Mouse (Mus musculus): ENCODE results near the gene Hcar1. TPM values are rescaled to one million over a fixed set of nuclear protein-coding genes. Genes with fewer than 3 reads are reported as not detected.
A peak's percentile ranks its signal among the peaks of the same experiment; 100 is the strongest.

The Hcar1 gene
- polyA plus RNA-seq, 1 experiment from 2014 or later = 1.4 TPM

GRCm38 (mm10) chr5:123854511-123854910 lies 25.3 kb downstream of the Hcar1 start:
- 83% methylated on average over 9 of the region's 9 CpGs for WGBS
- Histone ChIP-seq H3K27me3 (ENCODE audit: control insufficient read depth, insufficient read depth, low read length) (no peaks in the 10 kb centered on the region), H3K4me1 (ENCODE audit: control insufficient read depth, insufficient read depth, low read length) (0 out of 2 replicates have a peak, but pooled peaks cover 10% of the 10 kb centered on the region), H3K9me3 (ENCODE audit: control insufficient read depth, low read length) (no peaks in the 10 kb centered on the region), H3K36me3 (ENCODE audit: control insufficient read depth, insufficient read depth, low read length) (no peaks in the 10 kb centered on the region), H3K4me2 (replicated peaks; ENCODE audit: low read depth, low read length) (no peak overlapping the region), H3K4me3 (ENCODE audit: low read length) (no peak overlapping the region), H3K9ac (ENCODE audit: low read depth, low read length) (no peak overlapping the region), H3K27ac (ENCODE audit: low read depth, low read length) (no peak overlapping the region)
- no peak for ATAC-seq (ENCODE audit: low FRiP score, low TSS enrichment)

- no peak for ATAC-seq (ENCODE audit: low FRiP score, low TSS enrichment)
- 81% methylated on average over 11 of the region's 11 CpGs for WGBS
- no peaks in the 10 kb centered on the region for H3K27me3 ChIP-seq (ENCODE audit: control insufficient read depth, insufficient read depth, low read length)
These were observed 25.8 kb downstream of the Hcar1 start for GRCm38 (mm10) chr5:123853877-123854504.

GRCm38 (mm10) chr5:123851398-123851797 lies 28.4 kb downstream of the Hcar1 start:
- H3K4me1 ChIP-seq (ENCODE audit: control insufficient read depth, insufficient read depth, low read length) = 0 out of 2 replicates have a peak, but pooled peaks cover 5% of the 10 kb centered on the region
- no peak overlapping the region for H3K4me3 ChIP-seq (ENCODE audit: low read length)
- no peaks in the 10 kb centered on the region for H3K36me3 ChIP-seq (ENCODE audit: control insufficient read depth, insufficient read depth, low read length)
- H3K4me2 ChIP-seq (replicated peaks; ENCODE audit: low read depth, low read length) = no peak overlapping the region
- H3K9ac ChIP-seq (ENCODE audit: low read depth, low read length) = no peak overlapping the region
- no peaks in the 10 kb centered on the region for H3K9me3 ChIP-seq (ENCODE audit: control insufficient read depth, low read length)
- H3K27ac ChIP-seq (ENCODE audit: low read depth, low read length) = no peak overlapping the region
- no peaks in the 10 kb centered on the region for H3K27me3 ChIP-seq (ENCODE audit: control insufficient read depth, insufficient read depth, low read length)
- WGBS = 9% methylated on average over 2 of the region's 2 CpGs
- peak; percentile 64; the same call in 1 of the 2 replicates for ATAC-seq (ENCODE audit: low FRiP score, low TSS enrichment)

More at GRCm38 (mm10) chr5:123853877-123854504, 25.8 kb downstream of the Hcar1 start:
- Histone ChIP-seq H3K4me1 (ENCODE audit: control insufficient read depth, insufficient read depth, low read length) (0 out of 2 replicates have a peak, but pooled peaks cover 7% of the 10 kb centered on the region), H3K36me3 (ENCODE audit: control insufficient read depth, insufficient read depth, low read length) (no peaks in the 10 kb centered on the region), H3K27ac (ENCODE audit: low read depth, low read length) (no peak overlapping the region), H3K4me3 (ENCODE audit: low read length) (no peak overlapping the region), H3K9ac (ENCODE audit: low read depth, low read length) (no peak overlapping the region), H3K4me2 (replicated peaks; ENCODE audit: low read depth, low read length) (no peak overlapping the region), H3K9me3 (ENCODE audit: control insufficient read depth, low read length) (no peaks in the 10 kb centered on the region)

- H3K4me3 ChIP-seq (ENCODE audit: low read length) = no peak overlapping the region
- H3K27ac ChIP-seq (ENCODE audit: low read depth, low read length) = no peak overlapping the region
- no peak overlapping the region for H3K4me2 ChIP-seq (replicated peaks; ENCODE audit: low read depth, low read length)
These were observed 35.5 kb downstream of the Hcar1 start for GRCm38 (mm10) chr5:123844316-123844715.

GRCm38 (mm10) chr5:123843816-123844215 lies 36.0 kb downstream of the Hcar1 start:
- Histone ChIP-seq H3K4me3 (ENCODE audit: low read length) (no peak overlapping the region), H3K4me1 (ENCODE audit: control insufficient read depth, insufficient read depth, low read length) (no peaks in the 10 kb centered on the region), H3K9ac (ENCODE audit: low read depth, low read length) (no peak overlapping the region), H3K4me2 (replicated peaks; ENCODE audit: low read depth, low read length) (no peak overlapping the region), H3K27ac (ENCODE audit: low read depth, low read length) (no peak overlapping the region), H3K27me3 (ENCODE audit: control insufficient read depth, insufficient read depth, low read length) (no peaks in the 10 kb centered on the region), H3K36me3 (ENCODE audit: control insufficient read depth, insufficient read depth, low read length) (no peaks in the 10 kb centered on the region), H3K9me3 (ENCODE audit: control insufficient read depth, low read length) (no peaks in the 10 kb centered on the region)
- ATAC-seq (ENCODE audit: low FRiP score, low TSS enrichment) = no peak
- WGBS = 46% methylated on average over 4 of the region's 4 CpGs

More at GRCm38 (mm10) chr5:123844316-123844715, 35.5 kb downstream of the Hcar1 start:
- no peak for ATAC-seq (ENCODE audit: low FRiP score, low TSS enrichment)
- H3K4me1 ChIP-seq (ENCODE audit: control insufficient read depth, insufficient read depth, low read length) = no peaks in the 10 kb centered on the region
- no peak overlapping the region for H3K9ac ChIP-seq (ENCODE audit: low read depth, low read length)
- no peaks in the 10 kb centered on the region for H3K36me3 ChIP-seq (ENCODE audit: control insufficient read depth, insufficient read depth, low read length)
- H3K9me3 ChIP-seq (ENCODE audit: control insufficient read depth, low read length) = no peaks in the 10 kb centered on the region
- 56% methylated on average over 14 of the region's 14 CpGs for WGBS
- H3K27me3 ChIP-seq (ENCODE audit: control insufficient read depth, insufficient read depth, low read length) = no peaks in the 10 kb centered on the region

- Histone ChIP-seq H3K36me3 (ENCODE audit: control insufficient read depth, insufficient read depth, low read length) (no peaks in the 10 kb centered on the region), H3K27ac (ENCODE audit: low read depth, low read length) (no peak overlapping the region), H3K9me3 (ENCODE audit: control insufficient read depth, low read length) (no peaks in the 10 kb centered on the region), H3K9ac (ENCODE audit: low read depth, low read length) (no peak overlapping the region), H3K27me3 (ENCODE audit: control insufficient read depth, insufficient read depth, low read length) (no peaks in the 10 kb centered on the region), H3K4me1 (ENCODE audit: control insufficient read depth, insufficient read depth, low read length) (no peaks in the 10 kb centered on the region), H3K4me3 (ENCODE audit: low read length) (no peak overlapping the region), H3K4me2 (replicated peaks; ENCODE audit: low read depth, low read length) (no peak overlapping the region)
- 74% methylated on average over 3 of the region's 3 CpGs for WGBS
- ATAC-seq (ENCODE audit: low FRiP score, low TSS enrichment) = no peak
These were observed 36.9 kb downstream of the Hcar1 start for GRCm38 (mm10) chr5:123842935-123843282.

- Histone ChIP-seq H3K27ac (ENCODE audit: low read depth, low read length) (no peak overlapping the region), H3K36me3 (ENCODE audit: control insufficient read depth, insufficient read depth, low read length) (no peaks in the 10 kb centered on the region), H3K27me3 (ENCODE audit: control insufficient read depth, insufficient read depth, low read length) (no peaks in the 10 kb centered on the region), H3K4me3 (ENCODE audit: low read length) (no peak overlapping the region), H3K4me2 (replicated peaks; ENCODE audit: low read depth, low read length) (no peak overlapping the region), H3K4me1 (ENCODE audit: control insufficient read depth, insufficient read depth, low read length) (no peaks in the 10 kb centered on the region), H3K9ac (ENCODE audit: low read depth, low read length) (no peak overlapping the region), H3K9me3 (ENCODE audit: control insufficient read depth, low read length) (no peaks in the 10 kb centered on the region)
- ATAC-seq (ENCODE audit: low FRiP score, low TSS enrichment) = no peak
- WGBS = 51% methylated on average over 11 of the region's 11 CpGs
These were observed 37.4 kb downstream of the Hcar1 start for GRCm38 (mm10) chr5:123842221-123842934.

- Histone ChIP-seq H3K9ac (ENCODE audit: low read depth, low read length) (no peak overlapping the region), H3K4me1 (ENCODE audit: control insufficient read depth, insufficient read depth, low read length) (no peaks in the 10 kb centered on the region), H3K4me2 (replicated peaks; ENCODE audit: low read depth, low read length) (no peak overlapping the region), H3K27me3 (ENCODE audit: control insufficient read depth, insufficient read depth, low read length) (no peaks in the 10 kb centered on the region), H3K27ac (ENCODE audit: low read depth, low read length) (no peak overlapping the region), H3K36me3 (ENCODE audit: control insufficient read depth, insufficient read depth, low read length) (no peaks in the 10 kb centered on the region), H3K9me3 (ENCODE audit: control insufficient read depth, low read length) (no peaks in the 10 kb centered on the region), H3K4me3 (ENCODE audit: low read length) (no peak overlapping the region)
- ATAC-seq (ENCODE audit: low FRiP score, low TSS enrichment) = no peak
- WGBS = 60% methylated on average over 4 of the region's 4 CpGs
These were observed 42.4 kb downstream of the Hcar1 start for GRCm38 (mm10) chr5:123837371-123837770.

- no peak overlapping the region for H3K4me2 ChIP-seq (replicated peaks; ENCODE audit: low read depth, low read length)
- no peak overlapping the region for H3K27ac ChIP-seq (ENCODE audit: low read depth, low read length)
- no peaks in the 10 kb centered on the region for H3K4me1 ChIP-seq (ENCODE audit: control insufficient read depth, insufficient read depth, low read length)
- H3K36me3 ChIP-seq (ENCODE audit: control insufficient read depth, insufficient read depth, low read length) = no peaks in the 10 kb centered on the region
- H3K27me3 ChIP-seq (ENCODE audit: control insufficient read depth, insufficient read depth, low read length) = no peaks in the 10 kb centered on the region
- WGBS = 81% methylated on average over 3 of the region's 3 CpGs
- H3K9ac ChIP-seq (ENCODE audit: low read depth, low read length) = no peak overlapping the region
- H3K9me3 ChIP-seq (ENCODE audit: control insufficient read depth, low read length) = no peaks in the 10 kb centered on the region
- no peak for ATAC-seq (ENCODE audit: low FRiP score, low TSS enrichment)
- no peak overlapping the region for H3K4me3 ChIP-seq (ENCODE audit: low read length)
These were observed 45.0 kb downstream of the Hcar1 start for GRCm38 (mm10) chr5:123834836-123835235.
